In the genomic region with DNA sequence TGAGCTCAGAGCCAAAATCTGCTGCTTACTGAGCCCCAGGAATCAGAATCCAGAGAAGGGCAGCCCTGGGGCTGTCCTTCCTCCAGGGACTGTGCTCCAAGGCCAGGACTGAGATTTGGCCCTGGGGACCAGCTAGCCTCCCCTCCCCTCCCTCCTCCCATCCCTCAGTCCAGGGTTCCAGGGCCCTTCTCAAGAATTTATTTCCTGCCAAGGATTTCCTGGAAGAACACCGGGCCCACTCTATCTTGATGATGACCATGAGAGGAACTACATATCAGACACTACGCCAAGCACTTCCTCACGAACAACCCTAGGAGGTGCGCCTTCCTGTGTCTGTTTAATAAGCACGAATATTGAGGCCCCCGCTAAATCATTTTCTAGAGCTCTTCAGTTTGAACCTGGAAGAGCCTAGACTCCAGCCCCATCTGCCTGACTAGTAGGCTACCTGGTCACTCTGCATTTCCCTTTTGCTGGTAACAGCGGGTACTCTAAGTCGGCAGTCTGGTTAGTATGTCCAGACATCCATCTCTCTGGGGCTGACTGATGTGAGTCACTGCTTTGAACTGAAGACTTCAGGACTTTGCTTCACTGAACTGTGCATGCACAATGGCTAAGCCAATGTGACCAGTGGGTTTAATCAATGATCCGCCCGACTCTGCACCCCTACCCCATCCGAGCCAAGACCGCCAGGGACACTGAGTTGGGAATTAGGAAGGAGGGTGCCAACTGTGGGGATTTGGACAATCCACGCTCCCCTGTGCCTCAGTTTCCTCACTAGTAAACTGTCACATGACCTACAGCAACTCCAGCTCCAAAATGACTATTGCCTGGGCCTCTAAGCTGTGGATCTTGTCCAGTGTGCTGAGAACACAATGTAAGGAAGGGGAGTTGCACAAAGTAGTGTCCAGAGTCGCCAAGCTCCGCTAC, we compare ENCODE assay signal across 24 mouse cellular contexts. TPM values are rescaled to one million over a fixed set of nuclear protein-coding genes. Genes with fewer than 3 reads are reported as not detected.
DNase-seq lines count a peak whose midpoint lies in the region; ATAC-seq lines count a peak whose summit lies in the region.
"Had no signal": no experiment of that assay in that cellular context is flagged by ENCODE, and none has a peak within 500 bp of the region (broad histone marks: within the 10 kb centered on the region; RNA-seq: fewer than 3 reads in every experiment).

No protein-coding gene starts in this region.

- no peak for ATAC-seq in hindbrain, embryonic 12.5 days (ENCODE audit: low FRiP score)
- no peak for ATAC-seq in hindbrain, embryonic 16.5 days
- 0 out of 2 replicates have a peak, but pooled peaks have one; percentile 7 for ATAC-seq in neural tube, embryonic 14.5 days (ENCODE audit: low read depth)
- ATAC-seq in neural tube, embryonic 15.5 days (ENCODE audit: low FRiP score): no peak
- no peak for ATAC-seq in midbrain, embryonic 15.5 days (replicated peaks)
- ATAC-seq: CD4-positive, CD25-positive, alpha-beta regulatory T cell, adult 4 months had no signal

- H3K4me2 ChIP-seq in hindbrain, embryonic 12.5 days (replicated peaks): 0 out of 2 replicates have a peak overlapping the region, but pooled peaks have one; percentile 99
- H3K4me2 ChIP-seq in hindbrain, embryonic 16.5 days (ENCODE audit: low read length): no peak overlapping the region
- peak overlapping the region; percentile 93; the same call in 1 of the 2 replicates for H3K4me2 ChIP-seq in neural tube, embryonic 14.5 days (ENCODE audit: low read depth, low read length)
- H3K4me2 ChIP-seq in neural tube, embryonic 15.5 days: no peak overlapping the region
- peak overlapping the region; percentile 97 for H3K4me2 ChIP-seq in midbrain, embryonic 15.5 days

- peak; percentile 39 for DNase-seq in adrenal gland, adult 2 months
- DNase-seq in adrenal gland, postnatal 10 days: no peak
- DNase-seq in urinary bladder, postnatal 14 days (ENCODE audit: low spot score): no peak
- DNase-seq: heart, adult 2 months; kidney, adult 2 months; layer of hippocampus, adult 9-11 months; lung, postnatal 10 days; thymus, postnatal 14 days had no signal

- no peak overlapping the region for H3K9ac ChIP-seq in hindbrain, embryonic 12.5 days
- no peak overlapping the region for H3K9ac ChIP-seq in hindbrain, embryonic 16.5 days (ENCODE audit: low read depth, low read length)
- H3K9ac ChIP-seq in neural tube, embryonic 14.5 days (replicated peaks; ENCODE audit: low read depth, low read length): no peak overlapping the region
- H3K9ac ChIP-seq in neural tube, embryonic 15.5 days (replicated peaks): no peak overlapping the region
- no peak overlapping the region for H3K9ac ChIP-seq in midbrain, embryonic 15.5 days
- H3K9ac ChIP-seq: limb, embryonic 15.5 days had no signal

- peaks cover 15% of the 10 kb centered on the region for H3K4me1 ChIP-seq in hindbrain, embryonic 12.5 days
- peaks cover 22% of the 10 kb centered on the region for H3K4me1 ChIP-seq in hindbrain, embryonic 16.5 days (ENCODE audit: control insufficient read depth, insufficient read depth, low read depth, low read length)
- peaks cover 12% of the 10 kb centered on the region for H3K4me1 ChIP-seq in neural tube, embryonic 14.5 days (ENCODE audit: control insufficient read depth, insufficient read depth, low read length)
- H3K4me1 ChIP-seq in neural tube, embryonic 15.5 days: peaks cover 38% of the 10 kb centered on the region
- peaks cover 26% of the 10 kb centered on the region for H3K4me1 ChIP-seq in midbrain, embryonic 15.5 days

- H3K4me3 ChIP-seq in hindbrain, embryonic 12.5 days: no peak overlapping the region
- no peak overlapping the region for H3K4me3 ChIP-seq in hindbrain, embryonic 16.5 days (ENCODE audit: low read length)
- no peak overlapping the region for H3K4me3 ChIP-seq in neural tube, embryonic 14.5 days (ENCODE audit: low read depth, low read length)
- H3K4me3 ChIP-seq in neural tube, embryonic 15.5 days (replicated peaks): no peak overlapping the region
- no peak overlapping the region for H3K4me3 ChIP-seq in midbrain, embryonic 15.5 days
- H3K4me3 ChIP-seq: heart, adult 2 months; myocyte had no signal

- no peaks in the 10 kb centered on the region for H3K36me3 ChIP-seq in hindbrain, embryonic 12.5 days
- no peaks in the 10 kb centered on the region for H3K36me3 ChIP-seq in hindbrain, embryonic 16.5 days (ENCODE audit: control insufficient read depth, insufficient read depth, low read length)
- H3K36me3 ChIP-seq in neural tube, embryonic 14.5 days (ENCODE audit: control insufficient read depth, insufficient read depth, low read length): no peaks in the 10 kb centered on the region
- H3K36me3 ChIP-seq in neural tube, embryonic 15.5 days: no peaks in the 10 kb centered on the region
- no peaks in the 10 kb centered on the region for H3K36me3 ChIP-seq in midbrain, embryonic 15.5 days (replicated peaks)
- H3K36me3 ChIP-seq: G1E; limb, embryonic 15.5 days had no signal

- H3K27ac ChIP-seq in hindbrain, embryonic 12.5 days: no peak overlapping the region
- H3K27ac ChIP-seq in hindbrain, embryonic 16.5 days (ENCODE audit: low read depth, low read length): no peak overlapping the region
- no peak overlapping the region for H3K27ac ChIP-seq in neural tube, embryonic 14.5 days (ENCODE audit: low read depth, low read length)
- H3K27ac ChIP-seq in neural tube, embryonic 15.5 days (replicated peaks): no peak overlapping the region
- no peak overlapping the region for H3K27ac ChIP-seq in midbrain, embryonic 15.5 days
- H3K27ac ChIP-seq: heart, adult 2 months; limb, embryonic 15.5 days; stomach, postnatal 0 days had no signal

- WGBS in hindbrain, embryonic 12.5 days: 77% methylated on average over 15 of the region's 15 CpGs
- WGBS in hindbrain, embryonic 16.5 days: 75% methylated on average over 15 of the region's 15 CpGs
- 78% methylated on average over 15 of the region's 15 CpGs for WGBS in neural tube, embryonic 14.5 days
- 71% methylated on average over 15 of the region's 15 CpGs for WGBS in neural tube, embryonic 15.5 days
- WGBS in midbrain, embryonic 15.5 days: 80% methylated on average over 15 of the region's 15 CpGs

- no peaks in the 10 kb centered on the region for H3K9me3 ChIP-seq in hindbrain, embryonic 12.5 days (replicated peaks)
- H3K9me3 ChIP-seq in hindbrain, embryonic 16.5 days (ENCODE audit: control insufficient read depth, low read length): no peaks in the 10 kb centered on the region
- no peaks in the 10 kb centered on the region for H3K9me3 ChIP-seq in neural tube, embryonic 14.5 days (ENCODE audit: control insufficient read depth, low read length)
- H3K9me3 ChIP-seq in neural tube, embryonic 15.5 days (replicated peaks): no peaks in the 10 kb centered on the region
- H3K9me3 ChIP-seq in midbrain, embryonic 15.5 days: no peaks in the 10 kb centered on the region
- H3K9me3 ChIP-seq: limb, embryonic 15.5 days had no signal

- H3K27me3 ChIP-seq in hindbrain, embryonic 12.5 days: peaks cover 66% of the 10 kb centered on the region
- peaks cover 24% of the 10 kb centered on the region for H3K27me3 ChIP-seq in hindbrain, embryonic 16.5 days (replicated peaks; ENCODE audit: control insufficient read depth, insufficient read depth, low read length)
- H3K27me3 ChIP-seq in neural tube, embryonic 14.5 days (ENCODE audit: control insufficient read depth, insufficient read depth, low read length): peaks cover 21% of the 10 kb centered on the region
- H3K27me3 ChIP-seq in neural tube, embryonic 15.5 days (replicated peaks): peaks cover 33% of the 10 kb centered on the region
- peaks cover 28% of the 10 kb centered on the region for H3K27me3 ChIP-seq in midbrain, embryonic 15.5 days (replicated peaks)

RNA-seq across cellular contexts. Expression of a gene that starts 1.7 kb away (rescaled TPM):
- not detected for total RNA-seq in adrenal gland, adult 2 months (2021)
- 0.11 TPM in 1 of 2 replicates, not detected in the other for polyA plus RNA-seq in adrenal gland, adult 2 months (2012; rRNA removed)
- total RNA-seq in adrenal gland, postnatal 10 days (2021): not detected
- 1.8 and 2.9 TPM in 2 replicates for polyA plus RNA-seq in hindbrain, embryonic 12.5 days (2016; fragmentation: Nextera tagmentation; extraction: Ambion mirVana)
- polyA plus RNA-seq in hindbrain, embryonic 16.5 days (2015; fragmentation: Nextera tagmentation; extraction: Ambion mirVana): 9.0 and 10.2 TPM in 2 replicates
- 4.6 and 5.5 TPM in 2 replicates for polyA plus RNA-seq in neural tube, embryonic 14.5 days (2014; fragmentation: Nextera tagmentation; extraction: Ambion mirVana)
- 5.6 and 6.6 TPM in 2 replicates for polyA plus RNA-seq in neural tube, embryonic 15.5 days (2015; fragmentation: Nextera tagmentation; extraction: Ambion mirVana)
- 7.5 and 8.6 TPM in 2 replicates for polyA plus RNA-seq in midbrain, embryonic 15.5 days (2015; fragmentation: Nextera tagmentation; extraction: Ambion mirVana)
- total RNA-seq: G1E; gastrocnemius, postnatal 14 days; heart, adult 2 months; megakaryocyte, adult 5-6 weeks had no signal
- polyA plus RNA-seq: CD4-positive, CD25-positive, alpha-beta regulatory T cell, adult 4 months; G1E; heart, adult 2 months; heart, embryonic 16.5 days; kidney, adult 2 months; limb, embryonic 15.5 days; liver, embryonic 16.5 days; myocyte had no signal

RNA-seq across cellular contexts. Expression of a gene that starts 55.1 kb away (rescaled TPM):
- not detected for total RNA-seq in adrenal gland, adult 2 months (2021)
- not detected in 2 replicates for polyA plus RNA-seq in adrenal gland, adult 2 months (2012; rRNA removed)
- not detected for total RNA-seq in adrenal gland, postnatal 10 days (2021)
- polyA plus RNA-seq in hindbrain, embryonic 12.5 days (2016; fragmentation: Nextera tagmentation; extraction: Ambion mirVana): not detected in 2 replicates
- polyA plus RNA-seq in hindbrain, embryonic 16.5 days (2015; fragmentation: Nextera tagmentation; extraction: Ambion mirVana): not detected in 2 replicates
- not detected in 2 replicates for polyA plus RNA-seq in neural tube, embryonic 14.5 days (2014; fragmentation: Nextera tagmentation; extraction: Ambion mirVana)
- not detected in 2 replicates for polyA plus RNA-seq in neural tube, embryonic 15.5 days (2015; fragmentation: Nextera tagmentation; extraction: Ambion mirVana)
- polyA plus RNA-seq in midbrain, embryonic 15.5 days (2015; fragmentation: Nextera tagmentation; extraction: Ambion mirVana): not detected in 2 replicates
- total RNA-seq: gastrocnemius, postnatal 14 days; heart, adult 2 months; megakaryocyte, adult 5-6 weeks had no signal
- polyA plus RNA-seq: brain, embryonic 14.5 days; CD4-positive, CD25-positive, alpha-beta regulatory T cell, adult 4 months; cerebellum, adult 2 months; G1E; heart, embryonic 16.5 days; limb, embryonic 15.5 days; liver, embryonic 16.5 days; myocyte; stomach, postnatal 0 days had no signal

Comparison
In these comparisons a context has a peak if more than half of its experiments do, and no peak if none do; other contexts are left out.
1. H3K4me2 ChIP-seq: peak in hindbrain, embryonic 12.5 days (single experiment), neural tube, embryonic 14.5 days (single experiment) and midbrain, embryonic 15.5 days (single experiment); none in hindbrain, embryonic 16.5 days (single experiment) and neural tube, embryonic 15.5 days (single experiment).